Mouse (Mus musculus): Measurements from ENCODE around the gene Fdxacb1. TPM values are rescaled to one million over a fixed set of nuclear protein-coding genes. Genes with fewer than 3 reads are reported as not detected.
A peak's percentile ranks its signal among the peaks of the same experiment; 100 is the strongest.

Fdxacb1 gene
- total RNA-seq (2015; ENCODE audit: low replicate concordance) (2.5 and 5.8 TPM in 2 replicates), total RNA-seq (2017; ENCODE audit: low replicate concordance) (2.2 and 3.5 TPM in 2 replicates)

- peak; percentile 93 for ATAC-seq (replicated peaks; ENCODE audit: low FRiP score, poor library complexity, severe bottlenecking)
Measured at GRCm38 (mm10) chr9:50768107-50769002, at the start of gene Fdxacb1. TSS of gene Fdxacb1 (plus strand) at chr9:50768236.

GRCm38 (mm10) chr9:50718878-50719277, 49.2 kb upstream of the Fdxacb1 start:
- ATAC-seq (replicated peaks; ENCODE audit: low FRiP score, poor library complexity, severe bottlenecking), result no peak

- ATAC-seq (replicated peaks; ENCODE audit: low FRiP score, poor library complexity, severe bottlenecking), result no peak
Measured at GRCm38 (mm10) chr9:50721061-50721460, 47.0 kb upstream of the Fdxacb1 start.

GRCm38 (mm10) chr9:50722451-50722911, 45.6 kb upstream of the Fdxacb1 start:
- no peak for ATAC-seq (replicated peaks; ENCODE audit: low FRiP score, poor library complexity, severe bottlenecking)

- ATAC-seq (replicated peaks; ENCODE audit: low FRiP score, poor library complexity, severe bottlenecking), result no peak
Measured at GRCm38 (mm10) chr9:50723406-50723805, 44.6 kb upstream of the Fdxacb1 start.

- ATAC-seq (replicated peaks; ENCODE audit: low FRiP score, poor library complexity, severe bottlenecking), result no peak
Measured at GRCm38 (mm10) chr9:50724147-50724546, 43.9 kb upstream of the Fdxacb1 start.

- no peak for ATAC-seq (replicated peaks; ENCODE audit: low FRiP score, poor library complexity, severe bottlenecking)
Measured at GRCm38 (mm10) chr9:50724661-50725330, 43.2 kb upstream of the Fdxacb1 start.

GRCm38 (mm10) chr9:50725921-50726590, 42.0 kb upstream of the Fdxacb1 start:
- no peak for ATAC-seq (replicated peaks; ENCODE audit: low FRiP score, poor library complexity, severe bottlenecking)

GRCm38 (mm10) chr9:50727171-50727924, 40.7 kb upstream of the Fdxacb1 start:
- no peak for ATAC-seq (replicated peaks; ENCODE audit: low FRiP score, poor library complexity, severe bottlenecking)

- no peak for ATAC-seq (replicated peaks; ENCODE audit: low FRiP score, poor library complexity, severe bottlenecking)
Measured at GRCm38 (mm10) chr9:50727925-50728651, 39.9 kb upstream of the Fdxacb1 start.

- ATAC-seq (replicated peaks; ENCODE audit: low FRiP score, poor library complexity, severe bottlenecking), result no peak
Measured at GRCm38 (mm10) chr9:50729600-50729999, 38.4 kb upstream of the Fdxacb1 start.

- ATAC-seq (replicated peaks; ENCODE audit: low FRiP score, poor library complexity, severe bottlenecking), result no peak
Measured at GRCm38 (mm10) chr9:50732560-50732959, 35.5 kb upstream of the Fdxacb1 start.

- ATAC-seq (replicated peaks; ENCODE audit: low FRiP score, poor library complexity, severe bottlenecking), result no peak
Measured at GRCm38 (mm10) chr9:50734989-50735388, 33.0 kb upstream of the Fdxacb1 start.

GRCm38 (mm10) chr9:50738914-50739870, 28.8 kb upstream of the Fdxacb1 start, which contains the start of gene Dixdc1:
TSS of gene Dixdc1 (minus strand) at chr9:50739517.
- ATAC-seq (replicated peaks; ENCODE audit: low FRiP score, poor library complexity, severe bottlenecking), result peak; percentile 96

- no peak for ATAC-seq (replicated peaks; ENCODE audit: low FRiP score, poor library complexity, severe bottlenecking)
Measured at GRCm38 (mm10) chr9:50740867-50741784, 26.9 kb upstream of the Fdxacb1 start.

GRCm38 (mm10) chr9:50742261-50742660, 25.8 kb upstream of the Fdxacb1 start:
- ATAC-seq (replicated peaks; ENCODE audit: low FRiP score, poor library complexity, severe bottlenecking), result no peak

GRCm38 (mm10) chr9:50742744-50743143, 25.3 kb upstream of the Fdxacb1 start:
- no peak for ATAC-seq (replicated peaks; ENCODE audit: low FRiP score, poor library complexity, severe bottlenecking)
